Mouse (Mus musculus): ENCODE measurements around the gene Zc3h12c. TPM values are rescaled to one million over a fixed set of nuclear protein-coding genes. Genes with fewer than 3 reads are reported as not detected.
"Not testable (repeated sequence)": the region's sequence is repeated elsewhere in the genome, so short reads cannot be mapped to it uniquely, and the experiment has no call there.

The Zc3h12c gene
- total RNA-seq, 2 experiments from 2014 or later = 2.2 to 2.6 TPM

DNA sequence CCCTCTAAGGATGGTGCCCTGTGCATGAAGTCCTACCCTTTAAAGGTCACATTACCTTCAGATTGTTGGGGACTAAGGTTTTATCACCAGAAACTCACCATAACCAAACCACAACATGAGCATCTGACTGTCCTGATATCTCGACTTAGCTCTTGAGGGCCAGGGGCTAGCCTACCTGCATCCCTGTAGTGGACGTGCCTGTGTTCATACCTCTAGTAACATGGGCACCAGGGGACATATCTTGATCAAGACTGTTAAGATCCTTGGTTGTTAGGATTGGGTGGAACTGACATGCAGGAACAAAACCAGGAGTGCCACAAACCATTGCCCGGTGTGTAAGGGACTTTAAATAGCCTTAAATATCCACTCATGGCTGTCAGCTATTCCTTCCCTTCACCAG, 61.2 kb downstream of the Zc3h12c start:
- ATAC-seq (replicated peaks; ENCODE audit: low FRiP score, low TSS enrichment, poor library complexity, severe bottlenecking) = no peak

DNA sequence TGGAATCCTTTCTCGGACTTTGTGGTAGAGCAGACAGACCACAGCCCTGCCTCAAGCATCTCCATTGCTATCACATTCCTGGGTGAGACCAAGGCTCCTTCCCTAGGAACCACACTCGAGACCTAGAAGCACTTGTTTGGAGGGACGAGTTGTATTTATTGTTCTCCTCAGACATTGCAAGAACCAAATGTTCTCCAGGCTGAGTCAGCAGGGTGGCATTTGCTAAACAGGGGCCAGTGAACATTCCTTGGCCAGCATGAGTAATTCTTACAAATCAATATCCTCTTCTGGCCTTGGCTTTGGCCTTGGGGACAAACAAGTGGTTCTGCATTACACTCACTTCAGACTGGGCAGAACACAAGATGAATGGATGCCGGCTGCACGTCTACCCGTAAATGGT, 62.9 kb downstream of the Zc3h12c start:
- no peak for ATAC-seq (replicated peaks; ENCODE audit: low FRiP score, low TSS enrichment, poor library complexity, severe bottlenecking)

DNA sequence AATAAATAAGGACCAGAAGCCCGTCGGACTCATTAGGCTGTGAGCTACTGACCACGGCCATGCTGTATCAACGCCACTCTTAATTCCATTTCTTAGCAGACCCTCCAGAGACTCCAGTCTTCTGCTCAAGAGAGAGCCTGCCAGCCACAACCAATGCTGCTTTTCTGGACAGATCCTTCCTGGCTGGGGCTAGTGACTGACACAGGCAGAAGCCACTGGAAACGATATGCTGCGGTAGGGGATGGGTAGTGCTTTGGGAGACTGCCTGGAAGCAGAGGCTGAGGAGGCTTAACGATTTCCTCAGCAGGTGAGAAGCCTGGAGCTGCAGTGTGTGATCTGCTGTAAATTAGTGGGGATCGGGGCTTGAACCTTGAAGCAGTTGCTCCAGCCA, 64.2 kb downstream of the Zc3h12c start:
- no peak for ATAC-seq (replicated peaks; ENCODE audit: low FRiP score, low TSS enrichment, poor library complexity, severe bottlenecking)

DNA sequence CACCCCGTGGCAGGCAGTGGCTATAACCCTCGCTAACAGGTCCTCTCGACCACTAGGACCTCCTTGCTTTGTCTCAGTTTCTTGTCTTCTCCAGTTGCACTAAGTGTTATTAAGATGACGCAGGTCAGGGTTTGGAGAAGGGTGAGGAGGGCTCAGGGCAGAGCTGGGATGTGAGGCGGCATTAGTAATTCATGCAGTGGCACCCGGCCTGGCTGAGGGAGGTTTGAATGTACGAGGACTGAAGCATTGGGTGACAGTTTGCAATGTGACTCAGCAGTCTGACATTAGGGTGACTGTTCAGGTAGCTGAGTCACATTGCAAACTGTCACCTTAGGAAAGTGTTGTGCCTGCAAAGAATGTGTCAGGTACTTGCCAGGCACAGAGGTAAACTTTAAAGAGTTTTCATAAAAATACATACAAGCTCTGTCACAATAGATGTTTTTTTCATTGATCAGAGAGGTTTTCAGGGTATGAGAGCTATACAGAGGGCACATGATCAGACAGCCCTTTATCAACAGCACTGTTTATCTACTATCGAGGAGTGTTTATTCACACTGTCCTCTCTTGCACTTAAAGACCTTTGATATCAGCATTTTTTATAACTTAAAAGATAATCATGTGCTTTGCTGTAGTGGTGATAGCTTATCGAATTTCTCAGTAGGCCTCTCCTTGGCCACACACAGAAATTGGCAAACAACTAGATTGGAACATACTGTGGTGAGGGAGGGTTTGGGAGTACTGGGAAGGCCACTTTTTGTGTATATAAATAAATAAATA, 64.7 kb downstream of the Zc3h12c start:
- peak; percentile 61 for ATAC-seq (replicated peaks; ENCODE audit: low FRiP score, low TSS enrichment, poor library complexity, severe bottlenecking)

DNA sequence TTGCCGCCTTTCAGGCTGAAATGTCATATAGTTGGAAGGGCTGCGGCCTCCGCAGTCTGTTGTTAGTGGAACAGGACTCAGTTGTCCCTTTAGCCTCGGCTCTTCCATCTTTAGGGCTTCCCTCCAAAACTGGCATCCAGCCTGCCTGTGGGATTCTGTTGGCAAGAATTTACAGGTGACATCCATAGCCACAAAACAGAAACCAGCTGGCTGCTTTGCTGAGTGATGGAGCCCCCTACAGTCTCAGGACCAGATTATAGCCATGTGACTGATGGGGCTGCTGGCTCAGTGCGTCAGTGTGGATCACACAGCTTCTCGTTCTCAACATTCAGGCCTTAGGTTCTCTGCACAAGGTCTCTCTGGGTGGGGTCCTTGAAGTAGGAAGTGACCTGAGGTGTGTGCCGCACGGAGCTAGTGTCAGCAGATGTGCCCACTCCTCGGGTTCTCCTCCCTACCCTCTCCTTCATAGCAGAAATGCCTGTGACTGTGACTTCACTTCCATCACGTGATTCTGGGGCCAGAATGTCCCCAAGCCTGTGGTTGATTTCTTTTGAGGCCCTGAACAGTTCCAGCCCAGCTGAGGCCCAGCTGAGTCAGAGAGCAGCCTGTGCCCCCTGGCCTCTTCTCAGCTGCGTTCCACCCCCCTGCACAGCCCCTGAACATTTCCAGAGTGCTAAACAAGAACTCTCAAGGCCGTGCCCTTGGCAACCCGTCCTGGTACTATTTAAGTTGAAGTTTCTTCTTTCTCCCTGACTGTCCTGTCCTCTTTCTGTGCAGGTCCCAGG, 66.1 kb downstream of the Zc3h12c start:
- ATAC-seq (replicated peaks; ENCODE audit: low FRiP score, low TSS enrichment, poor library complexity, severe bottlenecking) = no peak

DNA sequence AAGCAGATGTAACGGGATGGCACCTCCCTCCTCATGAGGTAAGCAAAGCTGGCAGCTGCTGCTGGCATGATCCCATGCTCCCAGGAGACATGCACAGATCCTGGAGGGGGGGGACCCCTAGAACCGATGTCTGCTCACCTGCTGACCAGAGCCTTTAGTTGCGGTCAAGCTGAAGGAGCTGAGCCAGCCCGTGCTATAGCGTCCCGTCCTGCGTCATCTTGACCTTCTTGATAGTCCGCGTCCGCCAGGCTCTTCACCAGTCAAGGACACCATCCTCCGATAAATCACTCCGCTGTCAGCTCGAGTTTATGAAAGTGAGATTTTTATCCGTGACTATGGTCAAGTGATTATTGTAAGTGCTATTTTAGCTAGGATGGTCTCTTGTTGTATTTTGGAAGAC, 67.9 kb downstream of the Zc3h12c start:
- ATAC-seq (replicated peaks; ENCODE audit: low FRiP score, low TSS enrichment, poor library complexity, severe bottlenecking) = no peak

DNA sequence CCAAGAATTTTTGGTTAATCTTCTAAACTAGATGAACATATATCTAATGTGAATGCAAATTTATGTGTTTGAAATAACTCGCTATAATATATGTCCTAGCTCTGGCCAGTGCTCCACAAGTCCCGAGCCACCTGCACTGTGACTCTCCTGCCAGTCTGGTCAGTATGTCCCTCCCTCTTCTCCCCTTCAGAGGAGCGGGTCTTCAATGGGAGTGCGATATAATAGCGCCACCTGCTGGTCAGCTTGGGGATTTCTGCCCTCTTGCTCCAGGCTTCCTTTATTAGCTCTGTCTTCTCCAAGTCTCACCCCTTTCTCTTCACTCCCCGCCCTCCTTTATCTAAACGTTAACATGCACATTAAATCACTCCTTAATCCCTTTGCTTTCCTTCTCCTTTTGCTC, 69.8 kb downstream of the Zc3h12c start:
- peak; percentile 84 for ATAC-seq (replicated peaks; ENCODE audit: low FRiP score, low TSS enrichment, poor library complexity, severe bottlenecking)

DNA sequence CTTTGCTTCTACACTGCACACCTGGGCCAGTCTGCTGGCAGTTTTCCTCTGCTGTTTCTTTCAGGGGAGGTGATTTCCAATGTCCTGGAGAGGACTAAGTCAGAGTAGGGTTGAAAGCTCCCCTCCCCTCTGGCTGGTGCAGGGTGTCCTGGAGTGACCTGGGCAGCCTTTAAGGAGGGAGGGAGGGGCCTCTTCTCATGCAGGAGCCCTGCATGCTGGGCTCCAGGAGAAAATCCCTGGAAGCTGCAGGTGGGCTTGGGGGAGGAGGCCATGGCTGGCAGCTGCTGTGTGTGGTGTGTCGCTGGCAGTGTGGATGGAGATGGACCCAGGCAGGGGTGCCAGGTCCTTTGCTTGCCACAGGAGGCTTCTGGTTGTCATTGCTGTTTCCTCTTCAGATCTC, 71.0 kb downstream of the Zc3h12c start:
- ATAC-seq (replicated peaks; ENCODE audit: low FRiP score, low TSS enrichment, poor library complexity, severe bottlenecking) = no peak

DNA sequence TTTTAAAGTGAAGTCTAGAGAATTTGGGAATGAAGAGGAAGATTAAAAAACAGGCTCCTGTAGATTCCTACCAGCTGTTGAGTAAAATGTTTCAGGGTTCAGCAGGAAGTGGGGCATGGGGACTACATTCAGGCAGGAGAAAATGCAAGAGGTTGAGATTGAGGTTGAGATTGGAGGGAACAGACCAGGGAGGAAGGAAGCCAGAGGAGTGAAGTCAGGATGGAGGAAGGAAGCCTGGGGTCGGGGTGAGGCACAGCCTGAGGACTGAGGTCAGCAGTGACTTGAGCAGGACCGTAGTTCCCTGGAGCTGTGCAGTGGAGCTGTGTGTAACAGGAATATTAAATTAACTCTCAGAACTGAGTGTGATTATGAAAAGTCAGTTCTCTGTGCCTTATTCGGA, 72.7 kb downstream of the Zc3h12c start:
- ATAC-seq (replicated peaks; ENCODE audit: low FRiP score, low TSS enrichment, poor library complexity, severe bottlenecking) = no peak

DNA sequence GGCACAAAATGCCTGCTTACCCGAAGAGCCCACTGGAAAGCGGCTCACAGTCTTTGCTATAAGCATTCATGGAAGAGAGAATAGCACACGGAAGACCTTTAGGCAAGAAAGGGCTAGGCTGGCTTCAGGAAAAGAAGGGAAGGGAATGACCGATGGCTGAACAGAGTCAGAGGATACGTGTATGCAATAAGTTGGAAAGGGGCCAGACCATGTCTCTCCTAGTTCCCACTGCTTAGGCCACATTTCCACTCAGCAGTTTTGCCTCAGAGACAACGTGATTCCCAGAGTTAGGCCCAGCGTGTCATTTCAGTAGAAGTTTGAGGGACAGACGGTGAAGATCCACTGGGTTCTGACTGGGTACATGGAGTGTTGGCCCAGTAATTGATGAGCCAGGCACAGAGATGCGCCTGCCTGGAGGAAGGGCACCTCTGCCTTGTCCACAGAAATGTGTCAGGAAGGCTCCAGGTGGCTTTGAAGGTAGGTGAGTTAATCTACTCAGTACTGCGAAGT, 73.8 kb downstream of the Zc3h12c start:
- ATAC-seq (replicated peaks; ENCODE audit: low FRiP score, low TSS enrichment, poor library complexity, severe bottlenecking) = no peak

DNA sequence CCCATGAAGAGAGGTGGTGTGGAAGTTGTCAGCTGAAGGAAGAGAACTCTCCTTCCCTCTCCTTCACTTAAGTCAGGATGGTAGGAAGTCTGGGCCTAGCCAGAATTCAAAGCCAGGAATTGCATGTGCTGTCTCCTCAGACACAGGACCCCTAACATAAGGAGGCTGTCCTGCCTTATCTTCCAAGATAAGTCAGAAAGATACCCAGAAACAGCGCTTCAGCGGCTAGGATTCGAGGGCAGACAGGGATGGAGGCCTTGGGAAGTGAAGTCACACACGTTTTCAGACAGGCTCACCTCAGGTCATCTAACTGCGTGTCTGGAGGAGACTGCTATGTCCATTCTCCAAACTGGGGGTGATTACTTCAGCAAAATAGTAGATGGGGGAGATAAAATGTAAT, 74.4 kb downstream of the Zc3h12c start:
- no peak for ATAC-seq (replicated peaks; ENCODE audit: low FRiP score, low TSS enrichment, poor library complexity, severe bottlenecking)

DNA sequence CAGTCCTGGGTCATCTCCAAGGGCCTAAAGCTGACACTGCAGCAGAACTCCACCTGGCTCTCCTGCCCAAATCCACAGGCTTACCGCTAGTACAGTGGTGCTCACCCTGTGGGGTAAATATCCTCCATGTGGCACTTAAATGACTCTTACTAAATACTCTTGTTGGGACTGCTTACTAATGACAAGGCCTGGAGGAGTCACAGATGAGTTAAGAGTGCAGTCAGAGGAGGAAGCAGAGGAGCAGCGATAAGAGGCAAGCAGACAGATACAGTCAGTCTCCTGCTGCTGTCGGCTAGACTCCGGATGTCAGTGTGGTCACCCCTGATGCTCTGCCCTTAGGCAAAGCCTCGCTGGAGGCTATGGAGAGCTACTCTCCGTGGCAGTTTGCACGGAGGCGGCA, 75.3 kb downstream of the Zc3h12c start:
- peak; percentile 77 for ATAC-seq (replicated peaks; ENCODE audit: low FRiP score, low TSS enrichment, poor library complexity, severe bottlenecking)

DNA sequence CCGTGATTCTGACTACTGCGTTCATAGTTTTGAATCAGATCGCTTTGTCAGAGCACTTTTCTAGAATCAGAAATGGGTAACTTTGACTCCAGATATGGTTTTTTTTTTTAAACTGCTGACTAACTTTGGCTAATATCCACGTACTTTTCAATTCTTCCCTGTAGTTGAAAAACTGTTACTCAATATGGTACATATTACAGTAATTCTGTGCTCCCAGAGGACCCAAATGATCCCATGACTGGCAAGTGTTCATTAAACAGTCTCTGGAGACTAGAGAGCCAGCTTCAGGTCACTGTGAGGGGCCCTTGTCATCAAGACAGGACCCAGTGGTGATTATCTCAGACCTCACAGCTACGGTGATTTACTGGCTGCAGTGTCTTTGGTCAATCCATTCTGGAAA, 76.1 kb downstream of the Zc3h12c start:
- ATAC-seq (replicated peaks; ENCODE audit: low FRiP score, low TSS enrichment, poor library complexity, severe bottlenecking) = no peak

DNA sequence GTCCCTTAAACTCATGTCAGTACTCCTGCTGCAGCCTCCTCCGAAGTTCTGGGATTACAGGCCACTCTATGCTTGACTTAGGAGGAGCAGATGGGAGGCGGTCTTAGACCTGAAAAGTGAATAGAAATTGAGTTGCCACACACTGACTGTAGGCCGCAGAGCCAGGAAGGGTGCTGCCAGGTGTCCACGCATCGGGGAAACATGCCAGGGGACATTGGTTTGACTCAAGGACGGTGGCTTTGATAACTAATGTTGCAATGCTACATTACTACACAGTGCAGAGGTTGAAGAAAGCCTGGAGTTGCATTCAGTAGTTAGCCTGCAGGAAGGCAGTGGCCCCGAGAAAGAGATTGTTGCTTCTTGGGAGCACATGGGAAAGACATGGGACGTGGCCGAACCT, 76.6 kb downstream of the Zc3h12c start:
- no peak for ATAC-seq (replicated peaks; ENCODE audit: low FRiP score, low TSS enrichment, poor library complexity, severe bottlenecking)

DNA sequence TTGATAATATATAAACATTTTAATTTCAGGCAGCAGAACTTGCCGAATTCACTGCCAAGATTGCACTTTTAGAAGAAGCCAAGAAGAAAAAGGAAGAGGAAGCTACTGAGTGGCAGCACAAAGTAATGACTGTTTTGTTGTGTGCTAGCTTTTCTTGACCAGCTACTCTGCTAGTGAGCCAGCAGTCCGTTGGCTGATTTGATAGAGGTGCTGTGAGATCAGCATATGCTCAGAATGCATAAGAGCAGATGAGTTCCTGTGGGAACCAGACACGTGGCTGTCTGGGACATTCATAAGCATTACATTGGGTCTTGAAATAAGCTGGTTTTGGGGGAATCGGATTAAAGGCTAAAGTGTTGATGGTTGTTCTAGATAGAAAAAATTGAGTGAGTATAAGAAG, 86.0 kb downstream of the Zc3h12c start:
- no peak for ATAC-seq (replicated peaks; ENCODE audit: low FRiP score, low TSS enrichment, poor library complexity, severe bottlenecking)

DNA sequence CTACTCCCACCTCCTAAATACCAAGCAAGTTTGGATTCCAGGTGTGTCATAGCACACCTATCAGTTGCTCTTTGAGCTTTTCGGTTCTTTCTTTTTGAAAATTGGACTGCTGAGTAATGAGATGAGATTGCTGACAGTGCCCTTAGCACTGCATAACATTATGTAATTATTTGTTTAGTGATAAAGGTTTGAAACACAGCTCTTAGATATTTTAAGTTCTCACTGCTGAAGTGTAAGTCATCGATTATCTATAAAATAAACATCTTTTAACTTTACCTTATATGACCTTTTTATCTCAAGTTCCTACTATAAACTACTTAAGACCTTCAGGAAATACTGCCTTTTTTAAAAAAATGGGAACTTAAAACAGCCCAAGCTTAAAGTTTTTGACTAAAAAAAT, 86.4 kb downstream of the Zc3h12c start:
- no peak for ATAC-seq (replicated peaks; ENCODE audit: low FRiP score, low TSS enrichment, poor library complexity, severe bottlenecking)

DNA sequence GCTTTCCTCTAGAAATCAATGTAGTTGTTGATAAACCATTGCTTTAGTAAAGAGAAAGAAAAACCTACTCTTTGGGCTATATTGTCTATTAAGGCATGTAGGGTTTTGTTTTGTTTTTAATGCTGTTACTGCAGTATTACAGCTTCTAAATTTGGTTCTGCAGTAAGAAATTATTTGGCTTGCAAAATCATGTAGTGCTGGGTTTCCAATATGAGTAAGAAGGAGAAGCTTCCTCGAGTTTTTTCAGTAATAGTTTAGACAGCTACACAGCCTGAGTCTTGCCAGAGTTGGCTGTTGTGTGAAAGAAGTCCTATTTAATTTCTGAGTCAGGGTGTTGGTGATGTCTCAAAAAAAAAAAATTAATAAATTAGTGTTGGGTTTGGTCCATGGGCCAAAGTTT, 90.7 kb downstream of the Zc3h12c start:
- no peak for ATAC-seq (replicated peaks; ENCODE audit: low FRiP score, low TSS enrichment, poor library complexity, severe bottlenecking)

DNA sequence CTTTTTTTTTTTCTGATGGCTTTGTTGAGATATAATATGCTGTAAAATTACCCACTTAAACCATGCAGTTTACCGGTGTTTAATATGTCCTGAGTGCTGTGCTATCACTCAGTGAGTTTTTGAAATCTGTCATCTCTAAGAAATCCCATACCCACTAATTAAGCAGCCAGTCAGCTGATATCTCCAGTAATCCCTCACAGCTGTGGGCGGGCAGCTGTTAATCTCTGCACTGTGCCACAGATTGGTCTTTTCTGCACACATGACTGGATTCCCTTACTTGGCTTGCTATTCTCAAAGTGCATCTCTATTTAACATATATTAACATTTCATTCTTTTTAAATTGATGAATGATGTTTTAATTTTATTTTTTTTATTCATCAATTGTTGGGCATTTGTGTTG, 92.3 kb downstream of the Zc3h12c start:
- no peak for ATAC-seq (replicated peaks; ENCODE audit: low FRiP score, low TSS enrichment, poor library complexity, severe bottlenecking)

DNA sequence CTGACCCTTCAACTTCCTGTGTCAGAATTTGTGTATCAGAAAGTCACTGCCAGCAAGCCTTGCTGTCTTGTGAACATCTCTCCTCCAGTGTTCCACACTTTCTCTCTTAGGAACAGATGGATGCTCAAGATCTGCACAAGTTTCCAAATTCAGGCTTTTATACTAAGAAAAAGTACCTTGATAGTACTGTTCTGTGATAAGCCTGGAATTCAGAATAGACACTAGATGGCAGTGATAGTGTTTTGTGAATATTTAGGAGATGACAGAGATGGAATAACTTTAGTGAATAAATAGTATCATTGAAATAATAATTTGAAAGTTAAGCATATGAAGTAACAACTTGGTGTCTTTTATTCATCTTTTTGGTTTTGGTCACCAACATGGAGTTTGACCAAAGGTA, 96.2 kb downstream of the Zc3h12c start:
- ATAC-seq (replicated peaks; ENCODE audit: low FRiP score, low TSS enrichment, poor library complexity, severe bottlenecking) = no peak

DNA sequence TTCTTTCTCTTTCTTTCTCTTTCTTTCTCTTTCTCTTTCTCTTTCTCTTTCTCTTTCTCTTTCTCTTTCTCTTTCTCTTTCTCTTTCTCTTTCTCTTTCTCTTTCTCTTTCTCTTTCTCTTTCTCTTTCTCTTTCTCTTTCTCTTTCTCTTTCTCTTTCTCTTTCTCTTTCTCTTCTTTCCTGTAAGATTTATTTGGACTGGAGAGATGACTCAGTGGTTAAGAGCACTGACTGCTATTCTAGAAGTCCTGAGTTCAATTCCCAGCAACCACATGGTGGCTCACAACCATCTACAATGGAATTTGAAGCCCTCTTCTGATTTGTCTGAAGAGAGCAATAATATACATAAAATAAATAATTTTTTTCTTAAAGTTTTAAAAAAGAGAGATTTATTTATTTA, 97.0 kb downstream of the Zc3h12c start:
- ATAC-seq (replicated peaks; ENCODE audit: low FRiP score, low TSS enrichment, poor library complexity, severe bottlenecking) = not testable (repeated sequence)

DNA sequence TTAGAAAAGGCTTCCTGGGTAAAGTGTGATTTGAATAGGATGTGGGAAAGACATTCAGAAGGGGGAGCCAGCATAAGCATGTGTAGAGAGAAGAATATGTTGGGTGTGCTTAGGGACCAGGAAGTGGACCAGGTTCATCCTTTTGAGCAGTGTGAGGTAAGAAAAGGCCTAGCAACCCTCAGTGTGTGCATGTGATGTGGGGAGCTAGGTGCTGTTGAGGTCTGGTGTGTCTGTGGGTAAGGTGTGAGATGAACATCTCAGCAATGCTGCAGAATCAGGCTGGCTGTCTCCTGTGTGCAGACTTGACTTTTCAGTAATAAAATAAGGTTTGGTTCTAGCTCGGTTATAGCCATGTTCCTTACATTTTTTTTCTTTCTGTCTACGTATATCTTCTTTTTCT, 98.3 kb downstream of the Zc3h12c start:
- no peak for ATAC-seq (replicated peaks; ENCODE audit: low FRiP score, low TSS enrichment, poor library complexity, severe bottlenecking)
